Mouse (Mus musculus) heart, embryonic 15.5 days (tissue): Measurements from ENCODE around the gene Map3k11. TPM values are rescaled to one million over a fixed set of nuclear protein-coding genes. Genes with fewer than 3 reads are reported as not detected.

Experiments
- ATAC-seq: fragments of 200-750 bp; cut with Nextera tagmentation; replicated peaks from 2 replicates; pipeline ENCODE4 v1.8.0; 2017; ENCODE audit warnings: low read depth, moderate TSS enrichment; ENCODE audit not compliant: insufficient number of reproducible peaks, insufficient read depth, low FRiP score
- H3K27ac ChIP-seq: fragments of 300-500 bp; sonication (generic); 2 replicates; pipeline ENCODE4 v1.5.1; 2015; ENCODE audit warnings: mild to moderate bottlenecking, inconsistent platforms
- H3K27me3 ChIP-seq: fragments of 300-500 bp; sonication (generic); 2 replicates; pipeline ENCODE4 v1.6.1; 2015; ENCODE audit warnings: inconsistent platforms
- H3K36me3 ChIP-seq: fragments of 300-500 bp; sonication (generic); 2 replicates; pipeline ENCODE4 v1.6.1; 2015; ENCODE audit warnings: mild to moderate bottlenecking, inconsistent platforms
- H3K4me1 ChIP-seq: fragments of 300-500 bp; sonication (generic); replicated peaks from 2 replicates; pipeline ENCODE4 v1.6.1; 2015; ENCODE audit warnings: inconsistent platforms
- H3K4me2 ChIP-seq: fragments of 300-500 bp; sonication (generic); 2 replicates; pipeline ENCODE4 v1.6.1; 2015; ENCODE audit warnings: inconsistent platforms, mild to moderate bottlenecking, moderate library complexity
- H3K4me3 ChIP-seq: fragments of 300-500 bp; sonication (generic); 2 replicates; pipeline ENCODE4 v1.5.1; 2015; ENCODE audit warnings: mild to moderate bottlenecking, inconsistent platforms
- H3K9ac ChIP-seq: fragments of 300-500 bp; sonication (generic); 2 replicates; pipeline ENCODE4 v1.6.1; 2015; ENCODE audit warnings: mild to moderate bottlenecking, inconsistent platforms
- H3K9me3 ChIP-seq: fragments of 300-500 bp; sonication (generic); replicated peaks from 2 replicates; pipeline ENCODE4 v1.6.1; 2016; ENCODE audit warnings: inconsistent platforms
- WGBS: fragments of 180-500 bp; shearing (Covaris S2); methylation state at CpG from one replicate; pipeline ENCODE4 v1.1.7; 2015; ENCODE audit warnings: mixed read lengths; 5-methylcytosine and 5-hydroxymethylcytosine counted together
- polyA plus RNA-seq: library from polyadenylated mRNA; unstranded; fragments of >200 nt; fragmentation: Nextera tagmentation; extraction: Ambion mirVana; gene quantifications from 2 replicates; pipeline ENCODE4 v1.2.1, GENCODE M21; 2015

Map3k11 gene
- 23.7 and 29.6 TPM in 2 replicates for polyA plus RNA-seq

GRCm38 (mm10) chr19:5688200-5689087 lies at the start of gene Map3k11, which contains the start of gene Pcnx3:
Map3k11 (plus strand) TSS chr19:5688742.
Pcnx3 (minus strand) TSS chr19:5688908.
- Histone ChIP-seq H3K4me3 (peak within 1 kb of the TSS; percentile 94), H3K9me3 (no peaks in the 10 kb centered on the region), H3K4me2 (peak within 1 kb of the TSS; percentile 98), H3K4me1 (peaks cover 47% of the 10 kb centered on the region), H3K27me3 (no peaks in the 10 kb centered on the region), H3K36me3 (peaks cover 38% of the 10 kb centered on the region), H3K27ac (peak within 1 kb of the TSS; percentile 97), H3K9ac (peak within 1 kb of the TSS; percentile 92)
- under 1% methylated on average over 68 of the region's 69 CpGs for WGBS
- ATAC-seq: peak; percentile 90

- Histone ChIP-seq H3K9me3 (no peaks in the 10 kb centered on the region), H3K9ac (no peak overlapping the region), H3K4me1 (peaks cover 41% of the 10 kb centered on the region), H3K27me3 (no peaks in the 10 kb centered on the region), H3K4me3 (no peak overlapping the region), H3K4me2 (no peak overlapping the region), H3K36me3 (peaks cover 53% of the 10 kb centered on the region), H3K27ac (peak overlapping the region; percentile 8; the same call in 1 of the 2 replicates)
- 34% methylated on average over 9 of the region's 9 CpGs for WGBS
- ATAC-seq: no peak
These were observed 48.2 kb upstream of the Map3k11 start for GRCm38 (mm10) chr19:5640339-5640738.

- H3K4me1 ChIP-seq: peaks cover 40% of the 10 kb centered on the region
- peaks cover 60% of the 10 kb centered on the region for H3K36me3 ChIP-seq
- no peaks in the 10 kb centered on the region for H3K27me3 ChIP-seq
- no peak for ATAC-seq
- 0 out of 2 replicates have a peak overlapping the region, but pooled peaks have one; percentile 8 for H3K27ac ChIP-seq
- no peaks in the 10 kb centered on the region for H3K9me3 ChIP-seq
- no peak overlapping the region for H3K9ac ChIP-seq
- WGBS: 75% methylated on average over 17 of the region's 17 CpGs
- H3K4me3 ChIP-seq: no peak overlapping the region
- H3K4me2 ChIP-seq: no peak overlapping the region
These were observed 47.5 kb upstream of the Map3k11 start for GRCm38 (mm10) chr19:5641021-5641420.

- H3K36me3 ChIP-seq: peaks cover 64% of the 10 kb centered on the region
- no peak overlapping the region for H3K9ac ChIP-seq
- no peaks in the 10 kb centered on the region for H3K27me3 ChIP-seq
- no peak overlapping the region for H3K4me2 ChIP-seq
- 83% methylated on average over 8 of the region's 8 CpGs for WGBS
- ATAC-seq: no peak
- H3K4me1 ChIP-seq: peaks cover 34% of the 10 kb centered on the region
- H3K9me3 ChIP-seq: no peaks in the 10 kb centered on the region
- no peak overlapping the region for H3K27ac ChIP-seq
- H3K4me3 ChIP-seq: no peak overlapping the region
These were observed 46.9 kb upstream of the Map3k11 start for GRCm38 (mm10) chr19:5641641-5642040.

GRCm38 (mm10) chr19:5645280-5645679 lies 43.3 kb upstream of the Map3k11 start:
- ATAC-seq: no peak

GRCm38 (mm10) chr19:5646731-5647330 lies 41.7 kb upstream of the Map3k11 start:
- Histone ChIP-seq H3K9ac (no peak overlapping the region), H3K4me3 (no peak overlapping the region), H3K36me3 (peaks cover 68% of the 10 kb centered on the region), H3K4me1 (peaks cover 21% of the 10 kb centered on the region), H3K9me3 (no peaks in the 10 kb centered on the region), H3K4me2 (no peak overlapping the region), H3K27me3 (no peaks in the 10 kb centered on the region), H3K27ac (no peak overlapping the region)
- no peak for ATAC-seq
- 87% methylated on average over 8 of the region's 8 CpGs for WGBS

More at GRCm38 (mm10) chr19:5645280-5645679, 43.3 kb upstream of the Map3k11 start:
- H3K27me3 ChIP-seq: no peaks in the 10 kb centered on the region
- H3K36me3 ChIP-seq: peaks cover 69% of the 10 kb centered on the region
- H3K27ac ChIP-seq: no peak overlapping the region
- no peak overlapping the region for H3K9ac ChIP-seq
- WGBS: 98% methylated on average over 9 of the region's 9 CpGs
- no peaks in the 10 kb centered on the region for H3K9me3 ChIP-seq
- H3K4me3 ChIP-seq: no peak overlapping the region
- peaks cover 29% of the 10 kb centered on the region for H3K4me1 ChIP-seq
- no peak overlapping the region for H3K4me2 ChIP-seq

GRCm38 (mm10) chr19:5647791-5648190 lies 40.8 kb upstream of the Map3k11 start:
- H3K36me3 ChIP-seq: peaks cover 67% of the 10 kb centered on the region
- H3K9me3 ChIP-seq: no peaks in the 10 kb centered on the region
- H3K27ac ChIP-seq: peak overlapping the region; percentile 86
- no peak overlapping the region for H3K4me3 ChIP-seq
- H3K4me2 ChIP-seq: no peak overlapping the region
- H3K27me3 ChIP-seq: no peaks in the 10 kb centered on the region
- H3K9ac ChIP-seq: no peak overlapping the region
- H3K4me1 ChIP-seq: peaks cover 21% of the 10 kb centered on the region
- WGBS: 90% methylated on average over 6 of the region's 6 CpGs
- no peak for ATAC-seq

GRCm38 (mm10) chr19:5648401-5649297 lies 39.9 kb upstream of the Map3k11 start:
- H3K9ac ChIP-seq: peak overlapping the region; percentile 46
- 10% methylated on average over 26 of the region's 26 CpGs for WGBS

GRCm38 (mm10) chr19:5649298-5649741 lies 39.2 kb upstream of the Map3k11 start:
- Histone ChIP-seq H3K36me3 (peaks cover 70% of the 10 kb centered on the region), H3K4me1 (peaks cover 27% of the 10 kb centered on the region), H3K4me2 (peak overlapping the region; percentile 65), H3K9me3 (no peaks in the 10 kb centered on the region), H3K27me3 (peaks cover 5% of the 10 kb centered on the region; the same call in 1 of the 2 replicates), H3K27ac (peak overlapping the region; percentile 86), H3K4me3 (peak overlapping the region; percentile 41), H3K9ac (peak overlapping the region; percentile 46)
- peak; percentile 23 for ATAC-seq
- 52% methylated on average over 6 of the region's 6 CpGs for WGBS

More at GRCm38 (mm10) chr19:5648401-5649297, 39.9 kb upstream of the Map3k11 start:
- Histone ChIP-seq H3K4me1 (peaks cover 21% of the 10 kb centered on the region), H3K27ac (peak overlapping the region; percentile 86), H3K9me3 (no peaks in the 10 kb centered on the region), H3K27me3 (no peaks in the 10 kb centered on the region; the same call in 1 of the 2 replicates), H3K4me2 (peak overlapping the region; percentile 65), H3K36me3 (peaks cover 67% of the 10 kb centered on the region), H3K4me3 (peak overlapping the region; percentile 41)
- ATAC-seq: peak; percentile 87

- 67% methylated on average over 13 of the region's 13 CpGs for WGBS
- Histone ChIP-seq H3K4me2 (no peak overlapping the region), H3K27me3 (peaks cover 19% of the 10 kb centered on the region), H3K36me3 (peaks cover 51% of the 10 kb centered on the region), H3K27ac (no peak overlapping the region), H3K4me1 (peaks cover 36% of the 10 kb centered on the region), H3K9ac (no peak overlapping the region), H3K9me3 (no peaks in the 10 kb centered on the region), H3K4me3 (no peak overlapping the region)
- ATAC-seq: no peak
These were observed 36.9 kb upstream of the Map3k11 start for GRCm38 (mm10) chr19:5651502-5652274.
